Mouse (Mus musculus) adrenal gland, postnatal 10 days (tissue): ENCODE measurements around the gene Las1l. TPM values are rescaled to one million over a fixed set of nuclear protein-coding genes. Genes with fewer than 3 reads are reported as not detected.
"Not testable (repeated sequence)": the region's sequence is repeated elsewhere in the genome, so short reads cannot be mapped to it uniquely, and the experiment has no call there.

Experiments used
- DNase-seq: peaks from one replicate; pipeline ENCODE4 v3.0.0; 2021; ENCODE audit warnings: mixed read lengths
- long read RNA-seq, 2 experiments: library from polyadenylated mRNA; stranded (forward); transcript quantifications; one replicate each; pipeline ENCODE4 v2.0.0; 2021
- total RNA-seq, 2 experiments: library from RNA; stranded (reverse); gene quantifications; 2 replicates each; pipeline ENCODE4 v1.2.3; 2021

The Las1l gene
- total RNA-seq = 10 to 100 TPM; 37.4 to 42.4 TPM
- long read RNA-seq, experiment 1, transcript Las1l-201 (13 exons, 2,530 nt) = major isoform, 34 of 60 reads
- long read RNA-seq, experiment 1, partial matches to known transcripts = 21 of 60 reads
- long read RNA-seq, experiment 1, other reads (novel, unspliced or antisense) = 4 of 60 reads
- long read RNA-seq, experiment 2, transcript Las1l-201 (13 exons, 2,530 nt) = major isoform, 21 of 44 reads
- long read RNA-seq, experiment 2, partial matches to known transcripts = 21 of 44 reads
- long read RNA-seq, experiment 2, other reads (novel, unspliced or antisense) = 2 of 44 reads

GRCm38 (mm10) chrX:95956497-95957293, at the start of gene Las1l:
Las1l (minus strand) TSS chrX:95956962.
- DNase-seq = peak; percentile 89

GRCm38 (mm10) chrX:96006395-96006794, 49.6 kb upstream of the Las1l start:
- peak; percentile 13 for DNase-seq

- DNase-seq = peak; percentile 8
Measured at GRCm38 (mm10) chrX:95999601-96000000, 42.8 kb upstream of the Las1l start.

- DNase-seq = no peak
Measured at GRCm38 (mm10) chrX:95993206-95993605, 36.4 kb upstream of the Las1l start.

- DNase-seq = no peak
Measured at GRCm38 (mm10) chrX:95969936-95970335, 13.2 kb upstream of the Las1l start.

GRCm38 (mm10) chrX:95969116-95969515, 12.4 kb upstream of the Las1l start:
- no peak for DNase-seq

GRCm38 (mm10) chrX:95968594-95968965, 11.8 kb upstream of the Las1l start:
- peak; percentile 84 for DNase-seq

GRCm38 (mm10) chrX:95967847-95968593, 11.3 kb upstream of the Las1l start:
- peak; percentile 53 for DNase-seq

- DNase-seq = no peak
Measured at GRCm38 (mm10) chrX:95965036-95965435, 8.3 kb upstream of the Las1l start.

GRCm38 (mm10) chrX:95963366-95963765, 6.6 kb upstream of the Las1l start:
- DNase-seq = no peak

- not testable (repeated sequence) for DNase-seq
Measured at GRCm38 (mm10) chrX:95957461-95957860, 699 bp upstream of the Las1l start.

- DNase-seq = peak; percentile 48
Measured at GRCm38 (mm10) chrX:95950776-95951175, 6.0 kb downstream of the Las1l start.

- DNase-seq = no peak
Measured at GRCm38 (mm10) chrX:95948135-95948534, 8.6 kb downstream of the Las1l start.

GRCm38 (mm10) chrX:95945496-95945895, 11.3 kb downstream of the Las1l start:
- DNase-seq = no peak

- no peak for DNase-seq
Measured at GRCm38 (mm10) chrX:95935481-95935880, 21.3 kb downstream of the Las1l start.

GRCm38 (mm10) chrX:95902716-95903115, 54.0 kb downstream of the Las1l start:
- DNase-seq = no peak

Other genes with a start within 250 kb of the Las1l start
- gene Zc3h12b, start 245.3 kb downstream of the Las1l start, total RNA-seq = 1 to 10 TPM; 2.7 to 4.2 TPM
- 100 to 1,000 TPM; 145 to 150 TPM for gene Msn, start 139.1 kb upstream of the Las1l start, total RNA-seq